ENCODE assay signal across 16 mouse cellular contexts in the genomic region with DNA sequence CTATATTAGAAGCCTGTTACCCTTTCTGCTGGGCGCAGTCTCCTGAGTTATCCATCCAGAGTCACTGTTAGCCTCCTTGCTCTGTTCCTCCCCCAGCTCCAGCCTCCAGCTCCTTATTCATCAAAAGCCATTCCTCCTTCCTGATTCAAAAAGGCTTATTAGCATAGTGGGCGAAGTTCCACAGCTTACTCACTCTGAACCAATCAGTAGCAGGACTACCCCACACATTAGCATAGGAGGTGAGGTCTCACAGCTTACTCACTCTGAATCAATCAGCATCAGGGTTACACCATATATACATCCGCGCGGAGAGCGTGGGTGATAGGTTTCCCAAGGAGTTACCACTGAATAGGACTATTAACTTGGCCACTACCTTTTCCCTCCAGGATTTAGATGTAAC.
A peak's percentile ranks its signal among the peaks of the same experiment; 100 is the strongest.
DNase-seq lines count a peak whose midpoint lies in the region; ATAC-seq lines count a peak whose summit lies in the region.
"Had no signal": no experiment of that assay in that cellular context is flagged by ENCODE, and none has a peak within 500 bp of the region (broad histone marks: within the 10 kb centered on the region; RNA-seq: fewer than 3 reads in every experiment).

No protein-coding gene starts in this region.

- no peaks in the 10 kb centered on the region for H3K27me3 ChIP-seq in forebrain, embryonic 12.5 days
- no peaks in the 10 kb centered on the region for H3K27me3 ChIP-seq in forebrain, embryonic 11.5 days (ENCODE audit: control insufficient read depth, insufficient read depth, low read length)
- H3K27me3 ChIP-seq: intestine, embryonic 15.5 days; limb, embryonic 13.5 days had no signal

- no peak overlapping the region for H3K9ac ChIP-seq in forebrain, embryonic 12.5 days
- no peak overlapping the region for H3K9ac ChIP-seq in forebrain, embryonic 11.5 days (ENCODE audit: low read length)
- H3K9ac ChIP-seq: intestine, embryonic 15.5 days; limb, embryonic 13.5 days; lung, embryonic 14.5 days had no signal

- H3K4me2 ChIP-seq in forebrain, embryonic 12.5 days: no peak overlapping the region
- H3K4me2 ChIP-seq in forebrain, embryonic 11.5 days (ENCODE audit: low read depth, low read length, severe bottlenecking): no peak overlapping the region
- H3K4me2 ChIP-seq: intestine, embryonic 15.5 days; limb, embryonic 13.5 days; lung, embryonic 14.5 days had no signal

- H3K4me3 ChIP-seq in forebrain, embryonic 12.5 days (replicated peaks): no peak overlapping the region
- no peak overlapping the region for H3K4me3 ChIP-seq in forebrain, embryonic 11.5 days (ENCODE audit: low read depth, low read length)
- H3K4me3 ChIP-seq: intestine, embryonic 15.5 days; limb, embryonic 13.5 days; myocyte had no signal

- 0 out of 2 replicates have a peak, but pooled peaks cover under 1% of the 10 kb centered on the region for H3K4me1 ChIP-seq in forebrain, embryonic 12.5 days
- H3K4me1 ChIP-seq in forebrain, embryonic 11.5 days (replicated peaks; ENCODE audit: control insufficient read depth, insufficient read depth, low read length): 0 out of 2 replicates have a peak, but pooled peaks cover 1% of the 10 kb centered on the region

- no peak for DNase-seq in forebrain, embryonic 11.5 days (ENCODE audit: low spot score)
- DNase-seq in left cerebral cortex, postnatal 14 days (ENCODE audit: low spot score in 2 of 2): peak; percentile 49 to 55
- DNase-seq in left cerebral cortex, postnatal 4 days: no peak
- peak; percentile 60 for DNase-seq in NIH3T3 (ENCODE audit: low read depth)
- DNase-seq in gonadal fat pad, adult 2 months (ENCODE audit: low read depth): peak; percentile 23
- no peak for DNase-seq in adrenal gland, postnatal 10 days
- no peak for DNase-seq in thymus, postnatal 0 days (ENCODE audit: low spot score)
- DNase-seq: cerebellum, adult 2 months; embryo, embryonic 11 days; heart, postnatal 14 days; lung, embryonic 14.5 days; thymus, postnatal 25 days had no signal

- peak; percentile 36; the same call in 1 of the 2 replicates for ATAC-seq in forebrain, embryonic 12.5 days (ENCODE audit: low FRiP score)
- ATAC-seq in forebrain, embryonic 11.5 days (replicated peaks; ENCODE audit: low FRiP score): no peak
- ATAC-seq: intestine, embryonic 15.5 days had no signal

- peaks cover 61% of the 10 kb centered on the region for H3K36me3 ChIP-seq in forebrain, embryonic 12.5 days (replicated peaks)
- H3K36me3 ChIP-seq in forebrain, embryonic 11.5 days (ENCODE audit: control insufficient read depth, insufficient read depth, low read length): no peaks in the 10 kb centered on the region; the same call in none of the 2 replicates

- H3K9me3 ChIP-seq in forebrain, embryonic 12.5 days: no peaks in the 10 kb centered on the region
- H3K9me3 ChIP-seq in forebrain, embryonic 11.5 days (ENCODE audit: control insufficient read depth, low read length): no peaks in the 10 kb centered on the region
- H3K9me3 ChIP-seq: intestine, embryonic 15.5 days; limb, embryonic 13.5 days had no signal

- no peak overlapping the region for H3K27ac ChIP-seq in forebrain, embryonic 12.5 days
- H3K27ac ChIP-seq in forebrain, embryonic 11.5 days (ENCODE audit: low read depth, low read length): no peak overlapping the region
- H3K27ac ChIP-seq: intestine, embryonic 15.5 days; limb, embryonic 13.5 days had no signal

- 80% methylated on average over 6 of the region's 6 CpGs for WGBS in forebrain, embryonic 12.5 days
- WGBS in forebrain, embryonic 11.5 days: 89% methylated on average over 6 of the region's 6 CpGs

- intact Hi-C loops in left cerebral cortex, postnatal 14 days (cut with DNase I): loop anchor here (5.0 kb wide), 1 partner anchor 55 kb away; no protein-coding TSS in a partner anchor
- intact Hi-C loops in left cerebral cortex, postnatal 4 days (cut with DNase I): loop anchor here (5.0 kb wide), 1 partner anchor 95 kb away; a partner anchor contains a TSS

Comparison
In these comparisons a context has a peak if more than half of its experiments do, and no peak if none do; other contexts are left out.
1. DNase-seq: peak in left cerebral cortex, postnatal 14 days (2 of 2), NIH3T3 (single experiment) and gonadal fat pad, adult 2 months (single experiment); none in forebrain, embryonic 11.5 days (single experiment), left cerebral cortex, postnatal 4 days (single experiment), adrenal gland, postnatal 10 days (single experiment) and thymus, postnatal 0 days (single experiment).